Mouse (Mus musculus) forebrain, postnatal 0 days (tissue): ENCODE measurements around the gene Spata25. TPM values are rescaled to one million over a fixed set of nuclear protein-coding genes. Genes with fewer than 3 reads are reported as not detected.

Experiments used
- ATAC-seq: fragments of 200-750 bp; cut with Nextera tagmentation; 2 replicates; pipeline ENCODE4 v1.8.0; 2017; ENCODE audit warnings: mild to moderate bottlenecking, moderate library complexity
- DNase-seq: peaks from one replicate; pipeline ENCODE4 v3.0.0-alpha.2; 2015
- H3K27ac ChIP-seq: fragments of 300-500 bp; sonication (generic); 2 replicates; pipeline ENCODE4 v1.5.1; 2014; ENCODE audit warnings: low read depth, mild to moderate bottlenecking, antibody characterized with exemption, low read length, moderate library complexity, mixed read lengths
- H3K27me3 ChIP-seq: fragments of 300-500 bp; sonication (generic); 2 replicates; pipeline ENCODE4 v1.6.1; 2014; ENCODE audit warnings: mild to moderate bottlenecking, low read length, mixed read lengths; ENCODE audit not compliant: insufficient read depth
- H3K36me3 ChIP-seq: fragments of 300-500 bp; sonication (generic); 2 replicates; pipeline ENCODE4 v1.6.1; 2014; ENCODE audit warnings: mild to moderate bottlenecking, moderate library complexity; ENCODE audit not compliant: insufficient read depth
- H3K4me1 ChIP-seq: fragments of 300-500 bp; sonication (generic); 2 replicates; pipeline ENCODE4 v1.6.1; 2014; ENCODE audit warnings: antibody characterized with exemption; ENCODE audit not compliant: insufficient read depth
- H3K4me2 ChIP-seq: fragments of 300-500 bp; sonication (generic); 2 replicates; pipeline ENCODE4 v1.6.1; 2014; ENCODE audit warnings: low read depth, mild to moderate bottlenecking, moderate library complexity
- H3K4me3 ChIP-seq: fragments of 300-500 bp; sonication (generic); 2 replicates; pipeline ENCODE4 v1.5.1; 2014; ENCODE audit warnings: low read depth, low read length, mixed read lengths
- H3K9ac ChIP-seq: fragments of 300-500 bp; sonication (generic); 2 replicates; pipeline ENCODE4 v1.6.1; 2014; ENCODE audit warnings: mild to moderate bottlenecking
- H3K9me3 ChIP-seq: fragments of 300-500 bp; sonication (generic); 2 replicates; pipeline ENCODE4 v1.6.1; 2016; ENCODE audit warnings: low read length
- CTCF ChIP-seq: sonication (generic); IDR thresholded peaks from 2 replicates; pipeline ENCODE4 v1.5.1; 2016; ENCODE audit warnings: antibody characterized with exemption, control low read depth, low read depth
- WGBS: fragments of 180-500 bp; shearing (Covaris S2); extraction: QIAGEN DNeasy Blood & Tissue Kit; methylation state at CpG from one replicate; pipeline ENCODE4 v1.1.7; 2014; 5-methylcytosine and 5-hydroxymethylcytosine counted together
- polyA plus RNA-seq: library from polyadenylated mRNA; unstranded; fragments of >200 nt; fragmentation: Nextera tagmentation; extraction: Ambion mirVana; gene quantifications from 2 replicates; pipeline ENCODE4 v1.2.1, GENCODE M21; 2015
- total RNA-seq: library from RNA; depleted of rRNA; stranded (reverse); fragments of >200 nt; gene quantifications from 2 replicates; pipeline ENCODE4 v1.2.3, GENCODE M21; 2014

Gene Spata25
- total and polyA plus RNA-seq, 2 experiments from 2014 or later = 1.00 TPM; not detected in 1

DNA sequence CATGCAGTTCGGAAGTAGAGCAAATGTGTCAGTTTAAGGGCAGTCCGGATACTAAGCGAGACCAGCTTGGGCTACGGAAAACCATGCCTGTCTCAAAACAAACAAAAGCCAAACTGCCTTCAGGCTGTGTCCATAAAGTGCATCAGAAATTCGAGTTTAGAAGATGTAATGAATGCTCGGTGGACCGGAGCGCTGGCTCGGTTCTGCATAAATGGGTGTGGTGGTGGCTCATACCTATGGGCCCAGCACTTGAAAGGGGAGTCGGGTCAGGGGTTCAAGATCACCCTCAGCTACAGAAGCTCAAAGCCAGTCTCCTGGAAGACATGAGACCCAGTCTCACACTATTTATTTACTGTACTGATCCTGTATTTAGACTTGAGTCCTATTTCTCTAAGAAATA lies 40.6 kb downstream of the Spata25 start:
- WGBS = 87% methylated on average over 10 of the region's 10 CpGs
- peaks cover 25% of the 10 kb centered on the region for H3K36me3 ChIP-seq
- H3K9ac ChIP-seq = no peak overlapping the region
- DNase-seq = no peak
- TF ChIP-seq CTCF = no peak
- no peak for ATAC-seq
- H3K4me1 ChIP-seq = peaks cover 4% of the 10 kb centered on the region
- no peaks in the 10 kb centered on the region for H3K27me3 ChIP-seq
- H3K4me2 ChIP-seq = no peak overlapping the region
- no peak overlapping the region for H3K27ac ChIP-seq
- no peak overlapping the region for H3K4me3 ChIP-seq
- H3K9me3 ChIP-seq = no peaks in the 10 kb centered on the region

GRCm38 (mm10) chr2:164787032-164787431 lies 41.3 kb downstream of the Spata25 start:
- no peak for TF ChIP-seq CTCF
- no peak for ATAC-seq
- Histone ChIP-seq H3K9me3 (no peaks in the 10 kb centered on the region), H3K27me3 (no peaks in the 10 kb centered on the region), H3K27ac (no peak overlapping the region), H3K4me1 (peaks cover 4% of the 10 kb centered on the region), H3K36me3 (peaks cover 18% of the 10 kb centered on the region), H3K4me3 (peak overlapping the region; percentile 76), H3K9ac (no peak overlapping the region; the same call in 1 of the 2 replicates), H3K4me2 (peak overlapping the region; percentile 89)
- WGBS = 88% methylated on average over 3 of the region's 3 CpGs
- no peak for DNase-seq

DNA sequence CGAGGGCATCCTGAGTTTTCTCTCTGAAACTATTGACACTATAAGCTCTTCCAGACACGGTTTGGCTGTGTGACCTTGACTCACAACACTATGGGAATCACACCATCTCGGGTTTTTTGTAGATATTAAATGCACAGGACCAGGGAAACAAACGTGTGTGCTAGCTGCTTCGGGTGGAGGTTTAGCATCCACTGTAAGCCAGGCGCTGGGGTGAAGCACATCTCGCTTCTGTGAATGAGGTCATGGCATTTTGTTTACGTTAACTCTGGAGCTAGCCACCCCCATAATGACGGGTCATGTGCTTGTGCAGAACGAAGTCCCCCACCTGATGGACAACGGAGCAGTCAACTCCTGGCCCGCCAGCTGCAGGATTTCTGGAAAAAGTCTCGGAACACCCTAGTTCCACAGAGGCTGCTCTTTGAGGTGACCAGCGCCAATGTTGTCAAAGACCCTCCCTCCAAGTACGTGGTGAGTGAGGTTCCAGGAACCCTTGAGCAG lies 41.9 kb downstream of the Spata25 start:
- H3K9ac ChIP-seq = peak overlapping the region; percentile 82
- peak overlapping the region; percentile 89 for H3K4me2 ChIP-seq
- peaks cover 4% of the 10 kb centered on the region for H3K4me1 ChIP-seq
- H3K4me3 ChIP-seq = peak overlapping the region; percentile 76
- no peak for TF ChIP-seq CTCF
- WGBS = 8% methylated on average over 15 of the region's 15 CpGs
- H3K9me3 ChIP-seq = no peaks in the 10 kb centered on the region
- ATAC-seq (0 out of 2 replicates have a peak, but pooled peaks have one; percentile 2), DNase-seq (no peak)
- H3K36me3 ChIP-seq = peaks cover 12% of the 10 kb centered on the region
- H3K27me3 ChIP-seq = no peaks in the 10 kb centered on the region
- peak overlapping the region; percentile 78 for H3K27ac ChIP-seq

GRCm38 (mm10) chr2:164785481-164786387 lies 42.6 kb downstream of the Spata25 start, which contains the start of gene Snx21:
Snx21 (plus strand) TSS chr2:164785823.
- Histone ChIP-seq H3K27ac (peak within 1 kb of the TSS; percentile 78), H3K4me3 (peak within 1 kb of the TSS; percentile 76), H3K4me2 (peak within 1 kb of the TSS; percentile 89), H3K9ac (peak within 1 kb of the TSS; percentile 82), H3K4me1 (peaks cover 4% of the 10 kb centered on the region), H3K27me3 (no peaks in the 10 kb centered on the region), H3K36me3 (peaks cover 7% of the 10 kb centered on the region; the same call in 1 of the 2 replicates), H3K9me3 (no peaks in the 10 kb centered on the region)
- ATAC-seq (peak; percentile 87), DNase-seq (peak; percentile 87)
- 2% methylated on average over 78 of the region's 89 CpGs for WGBS
- peak; percentile 71 for TF ChIP-seq CTCF

- Histone ChIP-seq H3K4me3 (peak overlapping the region; percentile 76), H3K36me3 (0 out of 2 replicates have a peak, but pooled peaks cover 3% of the 10 kb centered on the region), H3K9ac (peak overlapping the region; percentile 82), H3K4me2 (peak overlapping the region; percentile 89), H3K9me3 (no peaks in the 10 kb centered on the region), H3K4me1 (peaks cover 4% of the 10 kb centered on the region), H3K27ac (peak overlapping the region; percentile 78), H3K27me3 (no peaks in the 10 kb centered on the region)
- no peak for ATAC-seq
- 16% methylated on average over 7 of the region's 7 CpGs for WGBS
- no peak for TF ChIP-seq CTCF
- DNase-seq = no peak
Measured at GRCm38 (mm10) chr2:164784869-164785420, 43.4 kb downstream of the Spata25 start.

- no peak for DNase-seq
- no peaks in the 10 kb centered on the region for H3K9me3 ChIP-seq
- TF ChIP-seq CTCF = peak; percentile 41
Measured at GRCm38 (mm10) chr2:164783926-164784581, 44.3 kb downstream of the Spata25 start.

More at GRCm38 (mm10) chr2:164783926-164784581, 44.3 kb downstream of the Spata25 start:
- 0 out of 2 replicates have a peak, but pooled peaks cover 2% of the 10 kb centered on the region for H3K36me3 ChIP-seq
- H3K4me2 ChIP-seq = no peak overlapping the region
- WGBS = 81% methylated on average over 7 of the region's 7 CpGs
- H3K9ac ChIP-seq = no peak overlapping the region
- H3K27ac ChIP-seq = no peak overlapping the region
- H3K4me3 ChIP-seq = no peak overlapping the region
- no peak for ATAC-seq
- H3K27me3 ChIP-seq = no peaks in the 10 kb centered on the region
- H3K4me1 ChIP-seq = peaks cover 4% of the 10 kb centered on the region
